Mouse (Mus musculus) hindbrain, embryonic 10.5 days (tissue): ENCODE data around the gene Sars2. TPM values are rescaled to one million over a fixed set of nuclear protein-coding genes. Genes with fewer than 3 reads are reported as not detected.
"Not testable (repeated sequence)": the region's sequence is repeated elsewhere in the genome, so short reads cannot be mapped to it uniquely, and the experiment has no call there.

ENCODE experiments used
- DNase-seq: peaks from one replicate; pipeline ENCODE4 v3.0.0-alpha.2; 2017; ENCODE audit warnings: low spot score
- H3K27ac ChIP-seq: fragments of 300-500 bp; sonication (generic); 2 replicates; pipeline ENCODE4 v1.5.1; 2016; ENCODE audit warnings: mild to moderate bottlenecking, moderate library complexity
- H3K27me3 ChIP-seq: fragments of 300-500 bp; sonication (generic); 2 replicates; pipeline ENCODE4 v1.6.1; 2016; ENCODE audit warnings: mild to moderate bottlenecking; ENCODE audit not compliant: poor library complexity, insufficient read depth, severe bottlenecking
- H3K36me3 ChIP-seq: fragments of 300-500 bp; sonication (generic); 2 replicates; pipeline ENCODE4 v1.6.1; 2016; ENCODE audit warnings: mild to moderate bottlenecking, moderate library complexity
- H3K4me1 ChIP-seq: fragments of 300-500 bp; sonication (generic); replicated peaks from 2 replicates; pipeline ENCODE4 v1.6.1; 2016; ENCODE audit warnings: mild to moderate bottlenecking
- H3K4me3 ChIP-seq: fragments of 300-500 bp; sonication (generic); 2 replicates; pipeline ENCODE4 v1.5.1; 2016; ENCODE audit warnings: mild to moderate bottlenecking, moderate library complexity
- H3K9me3 ChIP-seq: fragments of 300-500 bp; sonication (generic); 2 replicates; pipeline ENCODE4 v1.6.1; 2016; ENCODE audit warnings: mild to moderate bottlenecking, moderate library complexity
- WGBS: fragments of 180-500 bp; shearing (Covaris S2); methylation state at CpG from one replicate; pipeline ENCODE4 v1.1.7; 2016; 5-methylcytosine and 5-hydroxymethylcytosine counted together
- polyA plus RNA-seq: library from polyadenylated mRNA; unstranded; fragments of >200 nt; fragmentation: Nextera tagmentation; extraction: Ambion mirVana; gene quantifications from 2 replicates; pipeline ENCODE4 v1.2.1, GENCODE M21; 2016

The Sars2 gene
- 38.6 and 43.9 TPM in 2 replicates for polyA plus RNA-seq

- Histone ChIP-seq H3K4me1 (peaks cover 18% of the 10 kb centered on the region), H3K9me3 (no peaks in the 10 kb centered on the region), H3K36me3 (peaks cover 65% of the 10 kb centered on the region), H3K27me3 (no peaks in the 10 kb centered on the region), H3K4me3 (peak within 1 kb of the TSS; percentile 69), H3K27ac (peak within 1 kb of the TSS; percentile 93)
- under 1% methylated on average over 39 of the region's 39 CpGs for WGBS
- DNase-seq, result peak; percentile 96
These were observed at the start of gene Sars2, which contains the start of gene Mrps12 for GRCm38 (mm10) chr7:28741709-28742438. Sars2 (plus strand) TSS chr7:28741992. Mrps12 (minus strand) TSS chr7:28741820.

GRCm38 (mm10) chr7:28692545-28693320 lies 49.1 kb upstream of the Sars2 start, which contains the start of gene Fbxo27:
Fbxo27 (plus strand) TSS chr7:28692849.
- Histone ChIP-seq H3K36me3 (no peaks in the 10 kb centered on the region), H3K4me3 (peak within 1 kb of the TSS; percentile 63), H3K4me1 (peaks cover 25% of the 10 kb centered on the region), H3K27ac (peak within 1 kb of the TSS; percentile 45), H3K9me3 (0 out of 2 replicates have a peak, but pooled peaks cover 3% of the 10 kb centered on the region), H3K27me3 (peaks cover 35% of the 10 kb centered on the region)
- peak; percentile 39 for DNase-seq
- WGBS, result 28% methylated on average over 30 of the region's 30 CpGs

GRCm38 (mm10) chr7:28693321-28693966 lies 48.3 kb upstream of the Sars2 start:
- Histone ChIP-seq H3K27ac (peak overlapping the region; percentile 45), H3K4me1 (peaks cover 25% of the 10 kb centered on the region), H3K9me3 (0 out of 2 replicates have a peak, but pooled peaks cover 3% of the 10 kb centered on the region), H3K4me3 (peak overlapping the region; percentile 63), H3K27me3 (peaks cover 35% of the 10 kb centered on the region), H3K36me3 (no peaks in the 10 kb centered on the region)
- WGBS, result under 1% methylated on average over 38 of the region's 38 CpGs
- DNase-seq, result peak; percentile 82

DNA sequence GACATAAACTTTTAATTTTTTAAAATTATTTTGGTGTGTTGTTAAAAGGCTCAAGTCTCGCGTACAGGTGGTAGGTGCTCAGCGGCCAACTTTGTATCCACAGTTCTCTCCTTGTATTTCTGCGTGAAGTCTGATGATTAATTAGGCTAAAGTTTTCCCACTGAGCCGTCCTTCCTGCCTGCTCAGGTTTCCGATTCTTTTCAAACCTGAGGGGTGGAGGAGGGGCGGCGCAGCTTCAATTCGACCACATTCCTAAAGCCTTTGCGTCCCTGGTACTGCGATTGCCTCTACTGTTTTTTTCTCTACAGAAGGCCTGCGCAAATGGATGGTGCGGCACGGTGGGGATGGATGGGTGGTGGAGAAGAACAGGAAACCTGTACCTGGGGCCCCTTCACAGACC lies 47.4 kb upstream of the Sars2 start:
- no peaks in the 10 kb centered on the region for H3K36me3 ChIP-seq
- H3K4me1 ChIP-seq, result peaks cover 25% of the 10 kb centered on the region
- peak overlapping the region; percentile 32; the same call in 1 of the 2 replicates for H3K4me3 ChIP-seq
- DNase-seq, result peak; percentile 35
- H3K9me3 ChIP-seq, result 0 out of 2 replicates have a peak, but pooled peaks cover 3% of the 10 kb centered on the region
- WGBS, result 7% methylated on average over 14 of the region's 14 CpGs
- no peak overlapping the region for H3K27ac ChIP-seq
- peaks cover 35% of the 10 kb centered on the region for H3K27me3 ChIP-seq

- WGBS, result 58% methylated on average over 8 of the region's 8 CpGs
- H3K27ac ChIP-seq, result no peak overlapping the region
- H3K4me3 ChIP-seq, result 0 out of 2 replicates have a peak overlapping the region, but pooled peaks have one; percentile 32
- DNase-seq, result no peak
- H3K27me3 ChIP-seq, result peaks cover 35% of the 10 kb centered on the region
- H3K4me1 ChIP-seq, result peaks cover 25% of the 10 kb centered on the region
- H3K36me3 ChIP-seq, result no peaks in the 10 kb centered on the region
- H3K9me3 ChIP-seq, result 0 out of 2 replicates have a peak, but pooled peaks cover 3% of the 10 kb centered on the region
These were observed 46.8 kb upstream of the Sars2 start for GRCm38 (mm10) chr7:28694966-28695511.

DNA sequence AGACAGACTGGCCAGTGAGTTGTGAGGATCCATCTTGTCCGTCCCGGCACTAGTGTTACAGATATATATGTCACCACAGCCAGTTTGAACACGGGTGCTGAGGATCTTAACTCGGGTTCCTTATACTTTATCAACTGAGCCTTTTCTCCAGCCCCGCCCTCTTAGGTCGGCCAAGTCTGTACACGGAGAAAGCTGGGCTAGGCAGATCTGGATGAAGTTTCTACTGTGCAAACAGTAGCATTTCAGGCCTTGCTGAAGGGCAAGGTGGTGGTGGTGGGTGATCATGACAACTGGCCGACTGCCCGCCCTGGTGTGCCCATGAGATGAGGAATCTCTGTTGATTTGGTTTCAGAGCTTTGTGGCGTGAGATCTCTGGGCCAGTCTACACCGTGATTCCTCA lies 44.5 kb upstream of the Sars2 start:
- H3K9me3 ChIP-seq, result peaks cover 11% of the 10 kb centered on the region; the same call in 1 of the 2 replicates
- no peak for DNase-seq
- no peak overlapping the region for H3K4me3 ChIP-seq
- no peaks in the 10 kb centered on the region for H3K36me3 ChIP-seq
- no peak overlapping the region for H3K27ac ChIP-seq
- H3K27me3 ChIP-seq, result peaks cover 31% of the 10 kb centered on the region
- peaks cover 25% of the 10 kb centered on the region for H3K4me1 ChIP-seq
- WGBS, result 94% methylated on average over 11 of the region's 11 CpGs

DNA sequence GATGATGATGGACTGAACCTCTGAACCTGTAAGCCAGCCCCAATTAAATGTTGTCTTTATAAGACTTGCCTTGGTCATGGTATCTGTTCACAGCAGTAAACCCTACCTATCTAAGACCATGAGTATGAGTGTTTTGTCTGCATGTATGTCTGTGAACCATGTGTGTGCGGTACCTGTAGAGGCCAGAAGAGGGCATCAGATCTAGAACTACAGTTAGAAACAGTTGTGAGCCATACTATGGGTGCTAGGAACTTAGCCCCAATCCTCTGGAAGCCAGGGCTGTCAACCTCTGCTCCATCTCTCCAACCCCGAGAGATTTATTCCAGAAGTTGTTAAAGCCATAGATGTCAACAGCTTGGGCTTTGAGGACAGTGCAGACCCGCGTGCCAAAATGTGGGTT lies 41.5 kb upstream of the Sars2 start:
- WGBS, result 98% methylated on average over 4 of the region's 4 CpGs
- Histone ChIP-seq H3K9me3 (peaks cover 7% of the 10 kb centered on the region; the same call in 1 of the 2 replicates), H3K4me1 (no peaks in the 10 kb centered on the region), H3K27ac (no peak overlapping the region), H3K27me3 (peaks cover 1% of the 10 kb centered on the region), H3K4me3 (no peak overlapping the region), H3K36me3 (no peaks in the 10 kb centered on the region)
- no peak for DNase-seq

GRCm38 (mm10) chr7:28701306-28701705 lies 40.5 kb upstream of the Sars2 start:
- H3K27me3 ChIP-seq, H3K4me3 ChIP-seq, DNase-seq, H3K4me1 ChIP-seq, H3K36me3 ChIP-seq, H3K27ac ChIP-seq: not testable (repeated sequence)
- WGBS, result 95% methylated on average over 12 of the region's 12 CpGs
- H3K9me3 ChIP-seq, result peaks cover 15% of the 10 kb centered on the region; the same call in 1 of the 2 replicates

DNA sequence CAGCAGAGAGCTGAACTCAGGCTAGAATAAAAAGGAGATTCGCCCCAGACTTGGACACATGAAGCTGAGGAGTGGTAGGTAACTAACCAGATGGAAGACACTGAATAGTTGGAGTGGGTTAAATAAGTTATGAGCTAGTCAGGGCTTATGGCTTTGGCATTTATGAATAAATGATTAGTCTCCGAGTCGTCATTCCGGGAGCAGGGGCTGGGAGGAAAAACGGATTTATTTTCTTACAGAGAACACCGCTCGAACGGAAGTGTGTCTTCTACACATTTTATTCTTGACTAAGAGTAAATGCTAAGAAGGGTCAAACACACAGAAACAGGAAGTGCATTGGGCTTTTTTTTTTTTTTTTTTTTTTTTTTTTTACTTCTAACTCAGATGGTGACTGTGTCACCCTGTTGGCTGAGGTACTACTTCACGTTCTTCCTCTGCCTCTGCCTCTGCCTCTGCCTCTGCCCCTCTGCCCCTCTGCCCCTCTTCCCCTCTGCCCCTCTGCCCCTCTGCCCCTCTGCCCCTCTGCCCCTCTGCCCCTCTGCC lies 39.1 kb upstream of the Sars2 start:
- H3K9me3 ChIP-seq, result peaks cover 15% of the 10 kb centered on the region; the same call in 1 of the 2 replicates
- no peaks in the 10 kb centered on the region for H3K27me3 ChIP-seq
- WGBS, result 80% methylated on average over 9 of the region's 9 CpGs
- H3K36me3 ChIP-seq, result no peaks in the 10 kb centered on the region
- H3K4me3 ChIP-seq, result no peak overlapping the region
- H3K27ac ChIP-seq, result no peak overlapping the region
- no peak for DNase-seq
- no peaks in the 10 kb centered on the region for H3K4me1 ChIP-seq

DNA sequence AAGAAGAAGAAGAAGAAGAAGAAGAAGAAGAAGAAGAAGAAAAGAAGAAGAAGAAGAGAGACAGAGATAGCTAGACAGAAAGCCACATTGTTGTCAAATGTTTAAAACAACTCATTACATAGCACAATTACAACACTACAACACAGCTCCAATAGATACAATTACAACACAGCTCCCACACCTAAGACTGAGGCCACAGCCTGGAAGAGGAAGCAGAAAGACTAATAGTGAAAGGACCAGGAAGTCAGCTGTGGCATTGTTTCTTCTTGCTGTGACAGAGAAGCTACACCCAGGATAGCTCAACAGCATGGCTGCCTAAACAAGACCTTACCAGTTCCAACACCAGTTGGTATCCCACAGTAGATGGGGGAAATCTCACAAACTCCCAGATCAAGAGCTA lies 32.3 kb upstream of the Sars2 start:
- H3K36me3 ChIP-seq, result no peaks in the 10 kb centered on the region
- no peaks in the 10 kb centered on the region for H3K4me1 ChIP-seq
- H3K27me3 ChIP-seq, result 0 out of 2 replicates have a peak, but pooled peaks cover 1% of the 10 kb centered on the region
- 0 out of 2 replicates have a peak, but pooled peaks cover 8% of the 10 kb centered on the region for H3K9me3 ChIP-seq
- no peak overlapping the region for H3K27ac ChIP-seq
- H3K4me3 ChIP-seq, result no peak overlapping the region
- DNase-seq, result no peak

DNA sequence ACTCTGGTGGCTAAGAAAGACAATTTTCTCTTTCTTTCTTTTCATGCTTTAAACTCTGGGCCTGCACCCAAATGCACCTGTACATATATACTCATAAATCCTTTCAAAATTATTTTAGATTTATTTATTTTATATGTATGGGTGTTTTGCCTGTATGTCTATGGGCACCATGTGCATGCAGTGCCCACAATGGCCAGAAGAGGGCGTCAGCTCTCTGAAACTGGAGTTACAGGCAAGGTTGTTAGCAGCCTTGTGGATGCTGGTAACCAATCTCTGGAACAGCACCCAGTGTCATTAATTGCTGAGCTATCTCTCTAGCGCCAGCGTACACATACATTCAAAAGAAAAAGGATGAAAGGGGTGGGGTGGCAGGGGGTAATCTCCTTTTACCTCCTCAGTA lies 30.8 kb upstream of the Sars2 start:
- DNase-seq, result no peak
- Histone ChIP-seq H3K4me1 (peaks cover under 1% of the 10 kb centered on the region; the same call in 1 of the 2 replicates), H3K9me3 (0 out of 2 replicates have a peak, but pooled peaks cover 2% of the 10 kb centered on the region), H3K27me3 (0 out of 2 replicates have a peak, but pooled peaks cover 8% of the 10 kb centered on the region), H3K36me3 (no peaks in the 10 kb centered on the region), H3K4me3 (no peak overlapping the region), H3K27ac (no peak overlapping the region)
- 66% methylated on average over 3 of the region's 3 CpGs for WGBS

DNA sequence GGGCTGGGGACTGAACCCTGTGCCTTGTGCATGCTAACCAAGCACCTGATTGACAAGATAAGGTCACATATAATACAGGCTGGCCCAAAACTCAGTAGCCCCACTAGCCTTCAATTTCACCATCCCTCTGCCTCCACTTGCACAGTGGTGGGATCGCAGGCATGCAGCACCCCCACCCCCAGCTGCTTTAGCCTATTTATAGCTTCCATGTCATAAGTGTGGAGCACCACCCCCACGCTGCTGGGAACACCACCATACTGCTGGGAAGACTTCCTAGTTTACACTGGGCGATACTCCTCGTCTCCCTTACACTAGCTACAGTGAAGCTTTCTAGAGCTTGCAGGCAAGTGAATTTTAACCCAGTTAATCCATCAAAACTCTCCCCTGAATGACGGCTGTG lies 27.1 kb upstream of the Sars2 start:
- 0 out of 2 replicates have a peak, but pooled peaks cover 15% of the 10 kb centered on the region for H3K27me3 ChIP-seq
- H3K9me3 ChIP-seq, result no peaks in the 10 kb centered on the region
- H3K4me3 ChIP-seq, result no peak overlapping the region
- no peak for DNase-seq
- H3K36me3 ChIP-seq, result no peaks in the 10 kb centered on the region
- H3K27ac ChIP-seq, result no peak overlapping the region
- WGBS, result 86% methylated on average over 5 of the region's 5 CpGs
- H3K4me1 ChIP-seq, result peaks cover 18% of the 10 kb centered on the region
